ENCODE assay signal across 14 mouse cellular contexts in the genomic region with DNA sequence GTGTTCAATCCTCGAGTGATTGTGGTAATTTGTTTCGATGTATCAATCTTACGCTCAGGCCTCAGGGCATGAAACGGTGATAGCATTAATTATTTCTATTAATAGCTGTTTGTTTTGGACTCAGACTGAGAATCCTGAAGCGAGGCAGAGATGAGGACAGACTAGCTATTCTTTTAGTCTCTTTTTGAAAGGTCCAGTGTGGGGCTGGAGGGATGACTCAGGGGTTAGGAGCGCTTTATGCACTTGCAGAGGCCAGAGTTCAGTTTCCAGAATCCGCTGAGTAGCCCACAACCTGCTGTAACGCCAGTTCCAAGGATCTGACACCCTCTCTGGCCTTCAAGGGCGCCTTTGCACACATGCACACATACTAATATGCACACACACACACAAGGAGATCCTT. TPM values are rescaled to one million over a fixed set of nuclear protein-coding genes. Genes with fewer than 3 reads are reported as not detected.
DNase-seq lines count a peak whose midpoint lies in the region; ATAC-seq and TF ChIP-seq lines count a peak whose summit lies in the region.
"Had no signal": no experiment of that assay in that cellular context is flagged by ENCODE, and none has a peak within 500 bp of the region (broad histone marks: within the 10 kb centered on the region; RNA-seq: fewer than 3 reads in every experiment).

No protein-coding gene starts in this region.

- no peak for DNase-seq in heart, postnatal 0 days (ENCODE audit: low spot score)
- DNase-seq in heart, adult 18-20 months: no peak
- no peak for DNase-seq in left cerebral cortex, adult 2 months (ENCODE audit: extremely low spot score in 1 of 2, low spot score in 2 of 2)
- DNase-seq in left cerebral cortex, postnatal 36 days (ENCODE audit: low spot score in 2 of 2): no peak
- peak; percentile 78 for DNase-seq in brain, adult 2 months (ENCODE audit: low read depth, low spot score)
- DNase-seq in stomach, postnatal 0 days (ENCODE audit: low spot score): no peak
- DNase-seq: cerebellum, postnatal 14 days; forebrain, postnatal 0 days; gastrocnemius, postnatal 36 days had no signal

- peaks cover 18% of the 10 kb centered on the region for H3K4me1 ChIP-seq in heart, postnatal 0 days (ENCODE audit: control insufficient read depth, insufficient read depth)
- no peaks in the 10 kb centered on the region for H3K4me1 ChIP-seq in stomach, postnatal 0 days (replicated peaks; ENCODE audit: control insufficient read depth, insufficient read depth)
- no peaks in the 10 kb centered on the region; the same call in 1 of the 2 replicates for H3K4me1 ChIP-seq in forebrain, embryonic 12.5 days
- H3K4me1 ChIP-seq: limb, embryonic 10.5 days had no signal

- no peak overlapping the region for H3K4me2 ChIP-seq in heart, postnatal 0 days (ENCODE audit: low read depth, low read length)
- H3K4me2 ChIP-seq in stomach, postnatal 0 days (replicated peaks; ENCODE audit: low read depth): no peak overlapping the region
- no peak overlapping the region for H3K4me2 ChIP-seq in forebrain, embryonic 12.5 days
- H3K4me2 ChIP-seq: hindbrain, embryonic 14.5 days; midbrain, embryonic 11.5 days had no signal

- TF ChIP-seq EP300 in heart, postnatal 0 days (IDR thresholded peaks at IDR 0.05; ENCODE audit: low read depth): no peak
- no peak for TF ChIP-seq EP300 in stomach, postnatal 0 days (optimal IDR thresholded peaks at IDR 0.05)

- H3K9me3 ChIP-seq in heart, postnatal 0 days (replicated peaks; ENCODE audit: control insufficient read depth, low read length): no peaks in the 10 kb centered on the region
- H3K9me3 ChIP-seq in stomach, postnatal 0 days (ENCODE audit: control insufficient read depth, low read length): no peaks in the 10 kb centered on the region
- H3K9me3 ChIP-seq in forebrain, embryonic 12.5 days: no peaks in the 10 kb centered on the region
- H3K9me3 ChIP-seq: limb, embryonic 10.5 days had no signal

- peak overlapping the region; percentile 61 for H3K27ac ChIP-seq in heart, postnatal 0 days (ENCODE audit: low read depth)
- H3K27ac ChIP-seq in left cerebral cortex, adult 2 months: peak overlapping the region; percentile 41
- H3K27ac ChIP-seq in stomach, postnatal 0 days (replicated peaks): no peak overlapping the region
- H3K27ac ChIP-seq in forebrain, embryonic 12.5 days: no peak overlapping the region
- H3K27ac ChIP-seq: hindbrain, embryonic 14.5 days; limb, embryonic 10.5 days; liver, embryonic 14.5 days had no signal

- intact Hi-C loops in left cerebral cortex, adult 2 months (cut with DNase I): no loop called here
- intact Hi-C loops in left cerebral cortex, postnatal 36 days (cut with DNase I): no loop called here

- no peak overlapping the region for H3K9ac ChIP-seq in heart, postnatal 0 days (replicated peaks; ENCODE audit: low read depth, low read length)
- no peak overlapping the region for H3K9ac ChIP-seq in stomach, postnatal 0 days (ENCODE audit: low read length)
- H3K9ac ChIP-seq in forebrain, embryonic 12.5 days: no peak overlapping the region
- H3K9ac ChIP-seq: forebrain, postnatal 0 days; hindbrain, embryonic 14.5 days; liver, embryonic 14.5 days had no signal

- TF ChIP-seq CTCF in heart, postnatal 0 days (IDR thresholded peaks at IDR 0.05; ENCODE audit: low read depth): no peak
- TF ChIP-seq CTCF in left cerebral cortex, adult 2 months (IDR thresholded peaks at IDR 0.05): no peak
- no peak for TF ChIP-seq CTCF in stomach, postnatal 0 days (IDR thresholded peaks at IDR 0.05; ENCODE audit: low read depth)

- ATAC-seq in heart, postnatal 0 days (ENCODE audit: insufficient read depth, low read depth): no peak
- ATAC-seq in stomach, postnatal 0 days (ENCODE audit: low FRiP score, low TSS enrichment): no peak
- no peak for ATAC-seq in forebrain, embryonic 12.5 days (ENCODE audit: low FRiP score)
- ATAC-seq: forebrain, postnatal 0 days had no signal

- H3K4me3 ChIP-seq in heart, postnatal 0 days (ENCODE audit: low read depth, low read length): no peak overlapping the region
- no peak overlapping the region for H3K4me3 ChIP-seq in left cerebral cortex, adult 2 months
- H3K4me3 ChIP-seq in stomach, postnatal 0 days (ENCODE audit: low read depth, low read length): no peak overlapping the region
- no peak overlapping the region for H3K4me3 ChIP-seq in forebrain, embryonic 12.5 days (replicated peaks)
- H3K4me3 ChIP-seq: limb, embryonic 10.5 days had no signal

- no peaks in the 10 kb centered on the region for H3K27me3 ChIP-seq in heart, postnatal 0 days (ENCODE audit: control insufficient read depth, insufficient read depth, low read length)
- H3K27me3 ChIP-seq in stomach, postnatal 0 days (ENCODE audit: control insufficient read depth, insufficient read depth, low read length): no peaks in the 10 kb centered on the region
- H3K27me3 ChIP-seq in forebrain, embryonic 12.5 days: no peaks in the 10 kb centered on the region

- H3K36me3 ChIP-seq in heart, postnatal 0 days (replicated peaks; ENCODE audit: control insufficient read depth, insufficient read depth, low read length): no peaks in the 10 kb centered on the region
- no peaks in the 10 kb centered on the region for H3K36me3 ChIP-seq in stomach, postnatal 0 days (ENCODE audit: control insufficient read depth, insufficient read depth, low read length)
- no peaks in the 10 kb centered on the region for H3K36me3 ChIP-seq in forebrain, embryonic 12.5 days (replicated peaks)
- H3K36me3 ChIP-seq: limb, embryonic 10.5 days had no signal

- WGBS in heart, postnatal 0 days: 37% methylated on average over 9 of the region's 9 CpGs
- WGBS in stomach, postnatal 0 days: 69% methylated on average over 9 of the region's 9 CpGs
- 65% methylated on average over 9 of the region's 9 CpGs for WGBS in forebrain, embryonic 12.5 days

RNA-seq across cellular contexts. Expression of gene Kif6, which starts 9.6 kb away (rescaled TPM):
- 3.2 and 40.5 TPM in 2 replicates for total RNA-seq in heart, postnatal 0 days (2014; rRNA removed; ENCODE audit: low replicate concordance)
- polyA plus RNA-seq in heart, postnatal 0 days (2015; fragmentation: Nextera tagmentation; extraction: Ambion mirVana): 1.7 and 2.0 TPM in 2 replicates
- 1 to 10 TPM; 1.2 to 3.5 TPM for total RNA-seq in heart, adult 18-20 months (2021)
- total RNA-seq in left cerebral cortex, adult 2 months (2021): 1 to 10 TPM; 1.9 to 2.1 TPM
- total RNA-seq in left cerebral cortex, postnatal 36 days (2021): 1 to 10 TPM; 1.6 to 2.1 TPM
- 0.42 and 0.85 TPM in 2 replicates for polyA plus RNA-seq in stomach, postnatal 0 days (2015; fragmentation: Nextera tagmentation; extraction: Ambion mirVana)
- 2.8 and 3.1 TPM in 2 replicates for polyA plus RNA-seq in forebrain, embryonic 12.5 days (2016; fragmentation: Nextera tagmentation; extraction: Ambion mirVana)
- total RNA-seq: gastrocnemius, postnatal 36 days had no signal

Comparison
In these comparisons a context has a peak if more than half of its experiments do, and no peak if none do; other contexts are left out.
1. H3K27ac ChIP-seq: peak in heart, postnatal 0 days (single experiment) and left cerebral cortex, adult 2 months (single experiment); none in stomach, postnatal 0 days (single experiment) and forebrain, embryonic 12.5 days (single experiment).